Mouse (Mus musculus) gastrocnemius, adult 8-10 months (tissue): Measurements from ENCODE around the gene Naa30. TPM values are rescaled to one million over a fixed set of nuclear protein-coding genes. Genes with fewer than 3 reads are reported as not detected.

Source experiments
- DNase-seq, 2 experiments: peaks; one replicate each; pipeline ENCODE4 v3.0.0; 2022; ENCODE audit warnings: low spot score in 2 of 2
- total RNA-seq, 4 experiments: library from RNA; stranded (reverse); gene quantifications; 2 replicates each; pipeline ENCODE4 v1.2.4; 2022

Naa30 gene
- total RNA-seq, 4 experiments from 2014 or later = 16.5 to 22.7 (median 17.6) TPM

GRCm38 (mm10) chr14:49226471-49226870, 54.4 kb downstream of the Naa30 start:
- DNase-seq = no peak

GRCm38 (mm10) chr14:49226986-49227385, 55.0 kb downstream of the Naa30 start:
- no peak for DNase-seq

GRCm38 (mm10) chr14:49231845-49232244, 59.8 kb downstream of the Naa30 start:
- no peak for DNase-seq

GRCm38 (mm10) chr14:49234788-49235515, 62.9 kb downstream of the Naa30 start:
- no peak for DNase-seq

- no peak for DNase-seq
These were observed 66.2 kb downstream of the Naa30 start for GRCm38 (mm10) chr14:49238206-49238605.

Other genes with a start within 250 kb of the Naa30 start
- gene Ap5m1, start 106.1 kb upstream of the Naa30 start, total RNA-seq = 1 to 10 TPM; 8.4 to 9.9 (median 9.3) TPM
- gene Exoc5, start 105.6 kb upstream of the Naa30 start, total RNA-seq = 10 to 100 TPM; 17.0 to 21.9 (median 19.7) TPM
- gene ccdc198, start 73.2 kb downstream of the Naa30 start, total RNA-seq = not detected